Mouse (Mus musculus): ENCODE data around the gene Txndc11.
"Not testable (repeated sequence)": the region's sequence is repeated elsewhere in the genome, so short reads cannot be mapped to it uniquely, and the experiment has no call there.

Gene Txndc11

GRCm38 (mm10) chr16:11134348-11135344 lies at the start of gene Txndc11:
Gene Txndc11, minus strand, starts transcription at chr16:11134650.
- in situ Hi-C loops (cut with MboI; ENCODE audit: low sequenced_read_pairs) = no loop called here

GRCm38 (mm10) chr16:11177404-11177803 lies 43.0 kb upstream of the Txndc11 start:
- in situ Hi-C loops (cut with MboI; ENCODE audit: low sequenced_read_pairs) = no loop called here

GRCm38 (mm10) chr16:11176884-11177244 lies 42.4 kb upstream of the Txndc11 start:
- in situ Hi-C loops (cut with MboI; ENCODE audit: low sequenced_read_pairs) = no loop called here

- in situ Hi-C loops (cut with MboI; ENCODE audit: low sequenced_read_pairs) = no loop called here
These were observed 41.9 kb upstream of the Txndc11 start, which contains the start of gene Zc3h7a for GRCm38 (mm10) chr16:11176208-11176883. Gene Zc3h7a, minus strand, starts transcription at chr16:11176393.

- in situ Hi-C loops (cut with MboI; ENCODE audit: low sequenced_read_pairs) = no loop called here
These were observed 41.2 kb upstream of the Txndc11 start for GRCm38 (mm10) chr16:11175489-11176207.

- in situ Hi-C loops (cut with MboI; ENCODE audit: low sequenced_read_pairs) = no loop called here
These were observed 40.6 kb upstream of the Txndc11 start for GRCm38 (mm10) chr16:11175100-11175488.

GRCm38 (mm10) chr16:11174671-11175081 lies 40.2 kb upstream of the Txndc11 start:
- in situ Hi-C loops (cut with MboI; ENCODE audit: low sequenced_read_pairs) = no loop called here

- in situ Hi-C loops (cut with MboI; ENCODE audit: low sequenced_read_pairs) = no loop called here
These were observed 37.2 kb upstream of the Txndc11 start for GRCm38 (mm10) chr16:11171679-11172078.

GRCm38 (mm10) chr16:11166431-11166830 lies 32.0 kb upstream of the Txndc11 start:
- in situ Hi-C loops (cut with MboI; ENCODE audit: low sequenced_read_pairs) = no loop called here

GRCm38 (mm10) chr16:11164695-11165255 lies 30.3 kb upstream of the Txndc11 start:
- in situ Hi-C loops (cut with MboI; ENCODE audit: low sequenced_read_pairs) = no loop called here

GRCm38 (mm10) chr16:11157721-11158120 lies 23.3 kb upstream of the Txndc11 start:
- in situ Hi-C loops (cut with MboI; ENCODE audit: low sequenced_read_pairs) = not testable (repeated sequence)

GRCm38 (mm10) chr16:11154500-11154899 lies 20.1 kb upstream of the Txndc11 start:
- in situ Hi-C loops (cut with MboI; ENCODE audit: low sequenced_read_pairs) = no loop called here

GRCm38 (mm10) chr16:11143706-11144483 lies 9.4 kb upstream of the Txndc11 start:
- in situ Hi-C loops (cut with MboI; ENCODE audit: low sequenced_read_pairs) = not testable (repeated sequence)

- in situ Hi-C loops (cut with MboI; ENCODE audit: low sequenced_read_pairs) = no loop called here
These were observed 738 bp downstream of the Txndc11 start for GRCm38 (mm10) chr16:11133476-11134347.

- in situ Hi-C loops (cut with MboI; ENCODE audit: low sequenced_read_pairs) = no loop called here
These were observed 1.6 kb downstream of the Txndc11 start for GRCm38 (mm10) chr16:11132839-11133238.

GRCm38 (mm10) chr16:11128301-11128700 lies 6.1 kb downstream of the Txndc11 start:
- in situ Hi-C loops (cut with MboI; ENCODE audit: low sequenced_read_pairs) = no loop called here

- in situ Hi-C loops (cut with MboI; ENCODE audit: low sequenced_read_pairs) = no loop called here
These were observed 9.1 kb downstream of the Txndc11 start for GRCm38 (mm10) chr16:11125371-11125770.

GRCm38 (mm10) chr16:11124110-11124509 lies 10.3 kb downstream of the Txndc11 start:
- in situ Hi-C loops (cut with MboI; ENCODE audit: low sequenced_read_pairs) = no loop called here

- in situ Hi-C loops (cut with MboI; ENCODE audit: low sequenced_read_pairs) = no loop called here
These were observed 11.8 kb downstream of the Txndc11 start for GRCm38 (mm10) chr16:11122625-11123024.

All from CH12F3 (cell line).